Mouse (Mus musculus) heart, embryonic 10.5 days (tissue): Measurements from ENCODE around the gene Gprin3. TPM values are rescaled to one million over a fixed set of nuclear protein-coding genes. Genes with fewer than 3 reads are reported as not detected.
"Not testable (repeated sequence)": the region's sequence is repeated elsewhere in the genome, so short reads cannot be mapped to it uniquely, and the experiment has no call there.

Experiments
- DNase-seq: peaks from one replicate; pipeline ENCODE4 v3.0.0-alpha.2; 2017; ENCODE audit warnings: low spot score
- H3K27ac ChIP-seq: fragments of 300-500 bp; sonication (generic); 2 replicates; pipeline ENCODE4 v1.5.1; 2016; ENCODE audit warnings: mild to moderate bottlenecking
- H3K27me3 ChIP-seq: fragments of 300-500 bp; sonication (generic); 2 replicates; pipeline ENCODE4 v1.6.1; 2016; ENCODE audit warnings: mild to moderate bottlenecking; ENCODE audit not compliant: poor library complexity, insufficient read depth, severe bottlenecking
- H3K36me3 ChIP-seq: fragments of 300-500 bp; sonication (generic); 2 replicates; pipeline ENCODE4 v1.6.1; 2016; ENCODE audit warnings: mild to moderate bottlenecking, moderate library complexity
- H3K4me1 ChIP-seq: fragments of 300-500 bp; sonication (generic); 2 replicates; pipeline ENCODE4 v1.6.1; 2016; ENCODE audit warnings: mild to moderate bottlenecking
- H3K4me3 ChIP-seq: fragments of 300-500 bp; sonication (generic); 2 replicates; pipeline ENCODE4 v1.5.1; 2016; ENCODE audit warnings: mild to moderate bottlenecking, moderate library complexity
- H3K9me3 ChIP-seq: fragments of 300-500 bp; sonication (generic); 2 replicates; pipeline ENCODE4 v1.6.1; 2016; ENCODE audit warnings: mild to moderate bottlenecking, moderate library complexity
- WGBS: fragments of 180-500 bp; shearing (Covaris S2); methylation state at CpG from one replicate; pipeline ENCODE4 v1.1.7; 2016; 5-methylcytosine and 5-hydroxymethylcytosine counted together
- polyA plus RNA-seq: library from polyadenylated mRNA; unstranded; fragments of >200 nt; fragmentation: Nextera tagmentation; extraction: Ambion mirVana; gene quantifications from 2 replicates; pipeline ENCODE4 v1.2.1, GENCODE M21; 2016

The Gprin3 gene
- polyA plus RNA-seq, 1 experiment from 2014 or later: 1.8 TPM

GRCm38 (mm10) chr6:59313162-59313561 lies 112.9 kb downstream of the Gprin3 start:
- H3K9me3 ChIP-seq: no peaks in the 10 kb centered on the region
- no peak overlapping the region for H3K27ac ChIP-seq
- H3K36me3 ChIP-seq: no peaks in the 10 kb centered on the region
- H3K4me1 ChIP-seq: no peaks in the 10 kb centered on the region
- 69% methylated on average over 2 of the region's 2 CpGs for WGBS
- no peak overlapping the region for H3K4me3 ChIP-seq
- DNase-seq: no peak
- H3K27me3 ChIP-seq: no peaks in the 10 kb centered on the region

GRCm38 (mm10) chr6:59311241-59311640 lies 114.9 kb downstream of the Gprin3 start:
- no peak for DNase-seq
- Histone ChIP-seq H3K4me1 (no peaks in the 10 kb centered on the region), H3K27me3 (no peaks in the 10 kb centered on the region), H3K27ac (no peak overlapping the region), H3K36me3 (no peaks in the 10 kb centered on the region), H3K9me3 (no peaks in the 10 kb centered on the region), H3K4me3 (no peak overlapping the region)
- WGBS: 85% methylated on average over 2 of the region's 2 CpGs

- DNase-seq, H3K4me3 ChIP-seq, H3K4me1 ChIP-seq, H3K27ac ChIP-seq, H3K36me3 ChIP-seq, H3K27me3 ChIP-seq, H3K9me3 ChIP-seq: not testable (repeated sequence)
- WGBS: 77% methylated on average over 2 of the region's 2 CpGs
These were observed 121.7 kb downstream of the Gprin3 start for GRCm38 (mm10) chr6:59304235-59304942.

- no peak overlapping the region for H3K27ac ChIP-seq
- H3K27me3 ChIP-seq: no peaks in the 10 kb centered on the region
- H3K4me3 ChIP-seq: no peak overlapping the region
- WGBS: 72% methylated on average over 1 of the region's 1 CpGs
- DNase-seq: no peak
- no peaks in the 10 kb centered on the region for H3K4me1 ChIP-seq
- H3K36me3 ChIP-seq: no peaks in the 10 kb centered on the region
- H3K9me3 ChIP-seq: no peaks in the 10 kb centered on the region
These were observed 123.1 kb downstream of the Gprin3 start for GRCm38 (mm10) chr6:59303031-59303430.

Other genes starting within 250 kb of the Gprin3 start
- gene Tigd2, start 217.4 kb downstream of the Gprin3 start, polyA plus RNA-seq: 11.7 and 14.2 TPM in 2 replicates